15 mouse cellular contexts compared by ENCODE assay signal in the genomic region with DNA sequence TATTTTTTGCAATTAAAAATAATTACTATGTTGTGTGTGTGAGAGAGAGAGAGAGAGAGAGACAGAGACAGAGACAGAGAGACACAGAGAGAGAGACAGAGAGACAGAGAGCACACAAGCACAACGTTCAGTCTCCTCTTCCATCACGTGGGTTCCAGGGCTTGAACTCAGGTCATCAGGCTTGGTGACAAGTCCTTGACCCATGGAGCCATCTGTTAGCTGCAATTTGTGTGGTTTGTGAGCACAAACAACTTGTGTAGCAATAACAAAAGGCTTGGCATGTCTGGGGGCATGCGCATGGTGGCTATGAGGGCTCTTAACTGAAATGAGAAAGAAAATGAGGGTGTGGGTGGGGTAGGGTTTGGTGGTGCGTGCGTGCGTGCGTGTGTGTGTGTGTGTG. TPM values are rescaled to one million over a fixed set of nuclear protein-coding genes. Genes with fewer than 3 reads are reported as not detected.
DNase-seq lines count a peak whose midpoint lies in the region; ATAC-seq lines count a peak whose summit lies in the region.
"Had no signal": no experiment of that assay in that cellular context is flagged by ENCODE, and none has a peak within 500 bp of the region (broad histone marks: within the 10 kb centered on the region; RNA-seq: fewer than 3 reads in every experiment).

No protein-coding gene starts in this region.

- ATAC-seq in kidney, embryonic 15.5 days (replicated peaks; ENCODE audit: low FRiP score): no peak
- ATAC-seq in embryonic facial prominence, embryonic 15.5 days (ENCODE audit: insufficient number of reproducible peaks, low FRiP score, low TSS enrichment, low read depth): no peak
- ATAC-seq in liver, embryonic 11.5 days (replicated peaks; ENCODE audit: low FRiP score): no peak
- ATAC-seq: activated CD4-positive, CD25-positive, alpha-beta regulatory T cell, adult 4 months; forebrain, embryonic 15.5 days had no signal

- H3K9ac ChIP-seq in kidney, embryonic 15.5 days: no peak overlapping the region
- no peak overlapping the region for H3K9ac ChIP-seq in embryonic facial prominence, embryonic 15.5 days
- no peak overlapping the region for H3K9ac ChIP-seq in liver, embryonic 11.5 days (ENCODE audit: low read depth, low read length)
- H3K9ac ChIP-seq: forebrain, embryonic 15.5 days; liver, embryonic 13.5 days had no signal

- no peak for DNase-seq in kidney, adult 9 months
- no peak for DNase-seq in embryonic facial prominence, embryonic 10.5 days (ENCODE audit: low spot score)
- DNase-seq in liver, embryonic 11.5 days (ENCODE audit: low spot score): no peak
- DNase-seq in thymus, postnatal 4 days: no peak
- DNase-seq in Muller cell, postnatal 12 days (ENCODE audit: inconsistent ontology term): no peak
- DNase-seq: cerebellum, adult 11 months; heart, adult 2 months; heart, postnatal 10 days; kidney, postnatal 36 days; liver, embryonic 13.5 days; spleen, adult 18-20 months had no signal

- no peaks in the 10 kb centered on the region for H3K9me3 ChIP-seq in kidney, embryonic 15.5 days (replicated peaks)
- no peaks in the 10 kb centered on the region for H3K9me3 ChIP-seq in embryonic facial prominence, embryonic 10.5 days
- H3K9me3 ChIP-seq in embryonic facial prominence, embryonic 15.5 days (replicated peaks): no peaks in the 10 kb centered on the region
- no peaks in the 10 kb centered on the region for H3K9me3 ChIP-seq in liver, embryonic 11.5 days (ENCODE audit: control insufficient read depth, low read length)
- H3K9me3 ChIP-seq: forebrain, embryonic 15.5 days; liver, embryonic 13.5 days had no signal

- peaks cover 52% of the 10 kb centered on the region for H3K4me1 ChIP-seq in kidney, embryonic 15.5 days
- peaks cover 82% of the 10 kb centered on the region for H3K4me1 ChIP-seq in embryonic facial prominence, embryonic 10.5 days
- H3K4me1 ChIP-seq in embryonic facial prominence, embryonic 15.5 days: peaks cover 56% of the 10 kb centered on the region
- H3K4me1 ChIP-seq in liver, embryonic 11.5 days (replicated peaks; ENCODE audit: control insufficient read depth, insufficient read depth, low read length): peaks cover 22% of the 10 kb centered on the region

- no peak overlapping the region for H3K4me3 ChIP-seq in kidney, embryonic 15.5 days (replicated peaks)
- H3K4me3 ChIP-seq in embryonic facial prominence, embryonic 10.5 days: no peak overlapping the region
- no peak overlapping the region for H3K4me3 ChIP-seq in embryonic facial prominence, embryonic 15.5 days (replicated peaks)
- no peak overlapping the region for H3K4me3 ChIP-seq in liver, embryonic 11.5 days (ENCODE audit: low read depth, low read length)
- H3K4me3 ChIP-seq: forebrain, embryonic 15.5 days; heart, adult 2 months; liver, embryonic 13.5 days had no signal

- no peaks in the 10 kb centered on the region for H3K27me3 ChIP-seq in kidney, embryonic 15.5 days
- no peaks in the 10 kb centered on the region for H3K27me3 ChIP-seq in embryonic facial prominence, embryonic 10.5 days (replicated peaks; ENCODE audit: low read depth, poor library complexity, severe bottlenecking)
- H3K27me3 ChIP-seq in embryonic facial prominence, embryonic 15.5 days: no peaks in the 10 kb centered on the region
- no peaks in the 10 kb centered on the region for H3K27me3 ChIP-seq in liver, embryonic 11.5 days (replicated peaks; ENCODE audit: control insufficient read depth, insufficient read depth, low read length)
- H3K27me3 ChIP-seq: forebrain, embryonic 15.5 days; liver, embryonic 13.5 days had no signal

- no peaks in the 10 kb centered on the region for H3K36me3 ChIP-seq in kidney, embryonic 15.5 days
- H3K36me3 ChIP-seq in embryonic facial prominence, embryonic 10.5 days (replicated peaks): no peaks in the 10 kb centered on the region
- no peaks in the 10 kb centered on the region for H3K36me3 ChIP-seq in embryonic facial prominence, embryonic 15.5 days
- no peaks in the 10 kb centered on the region for H3K36me3 ChIP-seq in liver, embryonic 11.5 days (ENCODE audit: control insufficient read depth, insufficient read depth, low read length)
- H3K36me3 ChIP-seq: forebrain, embryonic 15.5 days; liver, embryonic 13.5 days had no signal

- H3K27ac ChIP-seq in kidney, embryonic 15.5 days: peak overlapping the region; percentile 56
- H3K27ac ChIP-seq in embryonic facial prominence, embryonic 10.5 days (replicated peaks): peak overlapping the region; percentile 89
- H3K27ac ChIP-seq in embryonic facial prominence, embryonic 15.5 days (replicated peaks): peak overlapping the region; percentile 93
- H3K27ac ChIP-seq in liver, embryonic 11.5 days (ENCODE audit: low read depth, low read length): peak overlapping the region; percentile 19; the same call in 1 of the 2 replicates
- H3K27ac ChIP-seq: forebrain, embryonic 15.5 days; heart, adult 2 months had no signal

- H3K4me2 ChIP-seq in kidney, embryonic 15.5 days: no peak overlapping the region
- H3K4me2 ChIP-seq in embryonic facial prominence, embryonic 15.5 days (replicated peaks): no peak overlapping the region
- no peak overlapping the region for H3K4me2 ChIP-seq in liver, embryonic 11.5 days
- H3K4me2 ChIP-seq: forebrain, embryonic 15.5 days; liver, embryonic 13.5 days had no signal

- 79% methylated on average over 7 of the region's 7 CpGs for WGBS in kidney, embryonic 15.5 days
- 80% methylated on average over 7 of the region's 7 CpGs for WGBS in embryonic facial prominence, embryonic 10.5 days
- 62% methylated on average over 7 of the region's 7 CpGs for WGBS in embryonic facial prominence, embryonic 15.5 days
- WGBS in liver, embryonic 11.5 days: 87% methylated on average over 7 of the region's 7 CpGs

RNA-seq across cellular contexts. Expression of gene Oaf, which starts 20.9 kb away (rescaled TPM):
- polyA plus RNA-seq in kidney, embryonic 15.5 days (2015; fragmentation: Nextera tagmentation; extraction: Ambion mirVana): 53.9 and 59.5 TPM in 2 replicates
- polyA plus RNA-seq in embryonic facial prominence, embryonic 10.5 days (2016; fragmentation: Nextera tagmentation; extraction: Ambion mirVana): 55.2 and 57.0 TPM in 2 replicates
- polyA plus RNA-seq in embryonic facial prominence, embryonic 15.5 days (2015; fragmentation: Nextera tagmentation; extraction: Ambion mirVana): 91.2 and 96.9 TPM in 2 replicates
- 51.6 and 52.0 TPM in 2 replicates for polyA plus RNA-seq in liver, embryonic 11.5 days (2014; fragmentation: Nextera tagmentation; extraction: Ambion mirVana)

RNA-seq across cellular contexts. Expression of gene Trim29, which starts 50.0 kb away (rescaled TPM):
- 1.3 and 1.4 TPM in 2 replicates for polyA plus RNA-seq in kidney, embryonic 15.5 days (2015; fragmentation: Nextera tagmentation; extraction: Ambion mirVana)
- polyA plus RNA-seq in embryonic facial prominence, embryonic 10.5 days (2016; fragmentation: Nextera tagmentation; extraction: Ambion mirVana): 4.4 and 4.7 TPM in 2 replicates
- polyA plus RNA-seq in embryonic facial prominence, embryonic 15.5 days (2015; fragmentation: Nextera tagmentation; extraction: Ambion mirVana): 131 and 142 TPM in 2 replicates
- 0.25 TPM in 1 of 2 replicates, not detected in the other for polyA plus RNA-seq in liver, embryonic 11.5 days (2014; fragmentation: Nextera tagmentation; extraction: Ambion mirVana)
- polyA plus RNA-seq: activated CD4-positive, CD25-positive, alpha-beta regulatory T cell, adult 4 months; forebrain, embryonic 15.5 days had no signal

RNA-seq across cellular contexts. Expression of gene Pou2f3, which starts 50.5 kb away (rescaled TPM):
- 0.17 TPM in 1 of 2 replicates, not detected in the other for polyA plus RNA-seq in kidney, embryonic 15.5 days (2015; fragmentation: Nextera tagmentation; extraction: Ambion mirVana)
- not detected in 2 replicates for polyA plus RNA-seq in embryonic facial prominence, embryonic 10.5 days (2016; fragmentation: Nextera tagmentation; extraction: Ambion mirVana)
- 11.2 and 12.7 TPM in 2 replicates for polyA plus RNA-seq in embryonic facial prominence, embryonic 15.5 days (2015; fragmentation: Nextera tagmentation; extraction: Ambion mirVana)
- not detected in 2 replicates for polyA plus RNA-seq in liver, embryonic 11.5 days (2014; fragmentation: Nextera tagmentation; extraction: Ambion mirVana)
- polyA plus RNA-seq: activated CD4-positive, CD25-positive, alpha-beta regulatory T cell, adult 4 months; forebrain, embryonic 15.5 days; liver, embryonic 13.5 days had no signal

Comparison
In these comparisons a context has a peak if more than half of its experiments do, and no peak if none do; other contexts are left out.
1. RNA of gene Trim29, which starts 50.0 kb away (polyA plus RNA-seq): 131 to 142 TPM in embryonic facial prominence, embryonic 15.5 days; 4.4 to 4.7 TPM in embryonic facial prominence, embryonic 10.5 days, 1.3 to 1.4 TPM in kidney, embryonic 15.5 days and 0.25 TPM in liver, embryonic 11.5 days; every median in the first group is over 10 times any median in the second.
2. RNA of gene Pou2f3, which starts 50.5 kb away (polyA plus RNA-seq): 11.2 to 12.7 TPM in embryonic facial prominence, embryonic 15.5 days; not detected in embryonic facial prominence, embryonic 10.5 days, not detected in liver, embryonic 11.5 days and 0.17 TPM in kidney, embryonic 15.5 days; every median in the first group is over 10 times any median in the second.
3. H3K27ac ChIP-seq: peak in every context shown above with its lines; median percentile 93 in embryonic facial prominence, embryonic 15.5 days; 89 in embryonic facial prominence, embryonic 10.5 days; 56 in kidney, embryonic 15.5 days; 19 in liver, embryonic 11.5 days.